Mouse (Mus musculus): Measurements from ENCODE around the gene AI661453.

DNA sequence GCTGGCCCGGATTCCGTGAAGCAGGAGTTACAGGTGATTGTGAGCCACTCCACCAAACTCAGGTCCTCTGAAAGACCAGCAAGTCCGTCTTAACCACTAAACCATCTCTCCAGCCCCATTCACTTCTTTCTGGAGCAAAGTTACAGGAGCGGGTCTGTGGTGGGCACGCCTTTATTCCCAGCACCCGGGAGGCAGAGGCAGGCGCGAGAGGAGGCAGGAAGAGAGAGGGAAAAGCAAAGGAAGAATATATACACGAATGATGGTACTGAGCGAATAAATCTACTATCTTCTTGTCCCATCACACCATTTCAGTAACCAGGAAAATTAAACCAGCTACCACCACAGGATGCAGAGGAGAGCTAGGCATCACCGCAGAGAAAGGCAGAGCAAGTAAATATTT is 65.1 kb downstream of the AI661453 start:
- no peak for TF ChIP-seq CTCF (IDR thresholded peaks at IDR 0.05)
- TF ChIP-seq EP300 (IDR thresholded peaks at IDR 0.05) = no peak

Data from lung, postnatal 0 days (tissue).